Comparison of ENCODE assay signal across 8 mouse cellular contexts in genomic region chr7:34929614-34930262, GRCm38 (mm10). TPM values are rescaled to one million over a fixed set of nuclear protein-coding genes. Genes with fewer than 3 reads are reported as not detected.
DNase-seq lines count a peak whose midpoint lies in the region; ATAC-seq and TF ChIP-seq lines count a peak whose summit lies in the region.

No protein-coding gene starts in this region.

- ATAC-seq in kidney, postnatal 0 days (replicated peaks; ENCODE audit: low FRiP score, low read depth), result peak; percentile 46
- ATAC-seq in embryonic facial prominence, embryonic 14.5 days (ENCODE audit: low read depth), result peak; percentile 70
- ATAC-seq in midbrain, postnatal 0 days (ENCODE audit: low FRiP score), result no peak
- no peak for ATAC-seq in erythroblast, adult 5-6 weeks (replicated peaks; ENCODE audit: low FRiP score, poor library complexity, severe bottlenecking)

- H3K4me3 ChIP-seq in kidney, postnatal 0 days (replicated peaks; ENCODE audit: low read depth, low read length), result no peak overlapping the region
- no peak overlapping the region for H3K4me3 ChIP-seq in embryonic facial prominence, embryonic 14.5 days (ENCODE audit: low read depth, low read length)
- no peak overlapping the region for H3K4me3 ChIP-seq in hindbrain, embryonic 10.5 days
- H3K4me3 ChIP-seq in midbrain, postnatal 0 days (ENCODE audit: low read depth, low read length), result no peak overlapping the region

- H3K27ac ChIP-seq in kidney, postnatal 0 days, result peak overlapping the region; percentile 42
- peak overlapping the region; percentile 39; the same call in 1 of the 2 replicates for H3K27ac ChIP-seq in embryonic facial prominence, embryonic 14.5 days (replicated peaks; ENCODE audit: low read depth, low read length)
- H3K27ac ChIP-seq in hindbrain, embryonic 10.5 days, result peak overlapping the region; percentile 84
- H3K27ac ChIP-seq in midbrain, postnatal 0 days (ENCODE audit: low read depth, low read length), result peak overlapping the region; percentile 34; the same call in 1 of the 2 replicates

- peaks cover 21% of the 10 kb centered on the region for H3K36me3 ChIP-seq in kidney, postnatal 0 days (ENCODE audit: insufficient read depth, low read length)
- peaks cover 27% of the 10 kb centered on the region; the same call in 1 of the 2 replicates for H3K36me3 ChIP-seq in embryonic facial prominence, embryonic 14.5 days (ENCODE audit: control insufficient read depth, insufficient read depth, low read length)
- peaks cover 31% of the 10 kb centered on the region for H3K36me3 ChIP-seq in hindbrain, embryonic 10.5 days
- peaks cover 15% of the 10 kb centered on the region for H3K36me3 ChIP-seq in midbrain, postnatal 0 days (ENCODE audit: insufficient read depth, low read length)

- H3K27me3 ChIP-seq in kidney, postnatal 0 days (ENCODE audit: insufficient read depth, low read length), result no peaks in the 10 kb centered on the region
- H3K27me3 ChIP-seq in embryonic facial prominence, embryonic 14.5 days (replicated peaks; ENCODE audit: control insufficient read depth, insufficient read depth, low read length), result no peaks in the 10 kb centered on the region
- H3K27me3 ChIP-seq in hindbrain, embryonic 10.5 days (ENCODE audit: insufficient read depth, poor library complexity, severe bottlenecking), result no peaks in the 10 kb centered on the region
- H3K27me3 ChIP-seq in midbrain, postnatal 0 days (ENCODE audit: insufficient read depth, low read length), result no peaks in the 10 kb centered on the region

- no peak overlapping the region for H3K9ac ChIP-seq in kidney, postnatal 0 days (ENCODE audit: low read depth, low read length)
- H3K9ac ChIP-seq in embryonic facial prominence, embryonic 14.5 days (ENCODE audit: low read depth, low read length), result peak overlapping the region; percentile 25; the same call in 1 of the 2 replicates
- no peak overlapping the region for H3K9ac ChIP-seq in midbrain, postnatal 0 days (replicated peaks; ENCODE audit: low read length, poor library complexity, severe bottlenecking)

- H3K4me1 ChIP-seq in kidney, postnatal 0 days (replicated peaks; ENCODE audit: insufficient read depth, low read length), result peaks cover 15% of the 10 kb centered on the region; the same call in 1 of the 2 replicates
- peaks cover 9% of the 10 kb centered on the region for H3K4me1 ChIP-seq in embryonic facial prominence, embryonic 14.5 days (ENCODE audit: control insufficient read depth, insufficient read depth, low read length)
- peaks cover 34% of the 10 kb centered on the region for H3K4me1 ChIP-seq in hindbrain, embryonic 10.5 days (replicated peaks)
- H3K4me1 ChIP-seq in midbrain, postnatal 0 days (ENCODE audit: insufficient read depth, low read length), result no peaks in the 10 kb centered on the region; the same call in 1 of the 2 replicates

- DNase-seq in kidney, postnatal 0 days (ENCODE audit: low spot score), result peak; percentile 68
- no peak for DNase-seq in kidney, postnatal 14 days
- peak; percentile 51 for DNase-seq in embryonic facial prominence, embryonic 14.5 days (ENCODE audit: low spot score)
- no peak for DNase-seq in hindbrain, embryonic 10.5 days (ENCODE audit: low spot score)
- peak; percentile 19 for DNase-seq in midbrain, postnatal 0 days (ENCODE audit: low spot score)
- no peak for DNase-seq in cerebellum, adult 9-11 months
- DNase-seq in kidney, postnatal 4 days, result no peak

- 35% methylated on average over 8 of the region's 8 CpGs for WGBS in kidney, postnatal 0 days
- 30% methylated on average over 8 of the region's 8 CpGs for WGBS in embryonic facial prominence, embryonic 14.5 days
- WGBS in hindbrain, embryonic 10.5 days, result 71% methylated on average over 8 of the region's 8 CpGs
- WGBS in midbrain, postnatal 0 days, result 33% methylated on average over 8 of the region's 8 CpGs

- no peak overlapping the region for H3K4me2 ChIP-seq in kidney, postnatal 0 days (ENCODE audit: low read length)
- no peak overlapping the region for H3K4me2 ChIP-seq in embryonic facial prominence, embryonic 14.5 days (ENCODE audit: low read depth, low read length)
- H3K4me2 ChIP-seq in midbrain, postnatal 0 days (ENCODE audit: low read depth, low read length, poor library complexity, severe bottlenecking), result no peak overlapping the region

- H3K9me3 ChIP-seq in kidney, postnatal 0 days (replicated peaks; ENCODE audit: low read length), result no peaks in the 10 kb centered on the region
- H3K9me3 ChIP-seq in embryonic facial prominence, embryonic 14.5 days (ENCODE audit: control insufficient read depth, low read length), result no peaks in the 10 kb centered on the region
- no peaks in the 10 kb centered on the region for H3K9me3 ChIP-seq in hindbrain, embryonic 10.5 days
- no peaks in the 10 kb centered on the region for H3K9me3 ChIP-seq in midbrain, postnatal 0 days (ENCODE audit: low read length)

- no peak for TF ChIP-seq CTCF in kidney, postnatal 0 days (IDR thresholded peaks at IDR 0.05; ENCODE audit: low read depth)
- no peak for TF ChIP-seq CTCF in midbrain, postnatal 0 days (IDR thresholded peaks at IDR 0.05)

RNA-seq across cellular contexts. Expression of gene Pepd, which starts 17.6 kb away (rescaled TPM):
- polyA plus RNA-seq in kidney, postnatal 0 days (2015; fragmentation: Nextera tagmentation; extraction: Ambion mirVana), result 150 and 172 TPM in 2 replicates
- polyA plus RNA-seq in embryonic facial prominence, embryonic 14.5 days (2014; fragmentation: Nextera tagmentation; extraction: Ambion mirVana), result 72.3 and 83.0 TPM in 2 replicates
- polyA plus RNA-seq in hindbrain, embryonic 10.5 days (2016; fragmentation: Nextera tagmentation; extraction: Ambion mirVana), result 76.1 and 76.9 TPM in 2 replicates
- 57.4 and 60.8 TPM in 2 replicates for total RNA-seq in midbrain, postnatal 0 days (2014; rRNA removed)
- polyA plus RNA-seq in midbrain, postnatal 0 days (2015; fragmentation: Nextera tagmentation; extraction: Ambion mirVana), result 69.8 and 70.1 TPM in 2 replicates
- total RNA-seq in erythroblast, adult 5-6 weeks (2015; ENCODE audit: low replicate concordance), result 28.1 and 29.0 TPM in 2 replicates
- total RNA-seq in erythroblast, adult 5-6 weeks (2017; ENCODE audit: low replicate concordance), result 59.6 and 76.5 TPM in 2 replicates

Comparison
In these comparisons a context has a peak if more than half of its experiments do, and no peak if none do; other contexts are left out.
1. DNase-seq: peak in kidney, postnatal 0 days (single experiment), embryonic facial prominence, embryonic 14.5 days (single experiment) and midbrain, postnatal 0 days (single experiment); none in kidney, postnatal 14 days (single experiment), hindbrain, embryonic 10.5 days (single experiment), cerebellum, adult 9-11 months (single experiment) and kidney, postnatal 4 days (0 of 2).
2. ATAC-seq: peak in kidney, postnatal 0 days (single experiment) and embryonic facial prominence, embryonic 14.5 days (single experiment); none in midbrain, postnatal 0 days (single experiment) and erythroblast, adult 5-6 weeks (single experiment).
3. H3K27ac ChIP-seq: peak in every context shown above with its lines; median percentile 84 in hindbrain, embryonic 10.5 days; 42 in kidney, postnatal 0 days; 39 in embryonic facial prominence, embryonic 14.5 days; 34 in midbrain, postnatal 0 days.